Mouse (Mus musculus) spleen, postnatal 10 days (tissue): ENCODE measurements at regions not wholly inside any gene's neighbourhood (a gene's known extent, or its start where the extent isn't known, plus 50 kb on each side); places are given as distances from the start of the nearest gene placed in this dataset.

Source experiments
- DNase-seq, 2 experiments: peaks; one replicate each; pipeline ENCODE4 v3.0.0; 2021 to 2022; ENCODE audit warnings: low spot score in 2 of 2

- DNase-seq: no peak
These were observed 53.5 kb upstream of the Trabd2b start for GRCm38 (mm10) chr4:114353058-114353457.
